Mouse (Mus musculus) gonadal fat pad, adult 2 months (tissue): ENCODE data around the gene Ddx21. TPM values are rescaled to one million over a fixed set of nuclear protein-coding genes. Genes with fewer than 3 reads are reported as not detected.

Experiments
- polyA plus RNA-seq: library from polyadenylated mRNA; depleted of rRNA; stranded (reverse); fragments of >200 nt; gene quantifications from 2 replicates; pipeline ENCODE4 v1.2.3, GENCODE M21; 2012; rRNA removed

Gene Ddx21
- polyA plus RNA-seq, 1 experiment = 13.8 TPM

Other genes with a start within 250 kb of the Ddx21 start
- 22.4 and 33.7 TPM in 2 replicates for gene Hk1, start 222.4 kb downstream of the Ddx21 start, polyA plus RNA-seq
- 0.12 and 0.16 TPM in 2 replicates for gene Hkdc1, start 179.8 kb downstream of the Ddx21 start, polyA plus RNA-seq
- gene 4930507D05Rik, start 152.8 kb downstream of the Ddx21 start, polyA plus RNA-seq = 0.36 and 0.44 TPM in 2 replicates
- 16.6 and 17.1 TPM in 2 replicates for gene Supv3l1, start 152.5 kb downstream of the Ddx21 start, polyA plus RNA-seq
- gene Vps26a, start 115.5 kb downstream of the Ddx21 start, polyA plus RNA-seq = 15.8 and 16.5 TPM in 2 replicates
- gene Srgn, start 74.8 kb downstream of the Ddx21 start, polyA plus RNA-seq = 54.0 and 55.6 TPM in 2 replicates
- gene Kif1bp, start 23.8 kb downstream of the Ddx21 start, polyA plus RNA-seq = 26.0 and 34.4 TPM in 2 replicates
- 19.5 and 24.8 TPM in 2 replicates for gene Ddx50, start 48.9 kb upstream of the Ddx21 start, polyA plus RNA-seq
- 1.3 and 1.4 TPM in 2 replicates for gene Stox1, start 123.8 kb upstream of the Ddx21 start, polyA plus RNA-seq
- gene Ccar1, start 190.0 kb upstream of the Ddx21 start, polyA plus RNA-seq = 62.2 and 72.1 TPM in 2 replicates